Mouse (Mus musculus) CH12.LX (cell line): Measurements from ENCODE around the gene Ptges. TPM values are rescaled to one million over a fixed set of nuclear protein-coding genes. Genes with fewer than 3 reads are reported as not detected.

ENCODE experiments used
- DNase-seq: peaks from one replicate; pipeline ENCODE4 v3.0.0-alpha.2; 2013; ENCODE audit errors: extremely low read depth
- H3K27ac ChIP-seq: 2 replicates; pipeline ENCODE4 v1.5.1; 2012; ENCODE audit warnings: low read depth, mild to moderate bottlenecking, control low read depth, moderate library complexity; ENCODE audit not compliant: insufficient read depth
- H3K27me3 ChIP-seq: replicated peaks from 2 replicates; pipeline ENCODE3; 2012; ENCODE audit warnings: inconsistent platforms
- H3K36me3 ChIP-seq, 2 experiments: replicated peaks in 1 of 2; 2 replicates each; pipeline versions ENCODE3 to v1.6.1; 2012; ENCODE audit warnings: inconsistent platforms in 1 of 2, low read length in 1 of 2, mild to moderate bottlenecking in 1 of 2, mixed read lengths in 1 of 2, moderate library complexity in 1 of 2; ENCODE audit not compliant: control insufficient read depth in 1 of 2, insufficient read depth in 1 of 2
- H3K4me1 ChIP-seq, 2 experiments: 2 replicates each; pipeline ENCODE4 v1.6.1; 2012; ENCODE audit warnings: inconsistent platforms in 1 of 2, moderate library complexity in 1 of 2; ENCODE audit not compliant: insufficient read depth in 2 of 2, control insufficient read depth in 1 of 2
- H3K4me2 ChIP-seq: 2 replicates; pipeline ENCODE4 v1.6.1; 2012; ENCODE audit warnings: low read depth, mild to moderate bottlenecking, control low read depth; ENCODE audit not compliant: poor library complexity, insufficient read depth, severe bottlenecking
- H3K4me3 ChIP-seq, 3 experiments: fragments of 150-350 bp in 1 of 3; sonication (generic) in 1 of 3; replicated peaks in 1 of 3; 2 replicates each; pipeline versions ENCODE3 to v1.5.1; 2011 to 2012; ENCODE audit warnings: low read depth in 2 of 3, low read length in 2 of 3, mild to moderate bottlenecking in 2 of 3, moderate library complexity in 2 of 3, control low read depth in 1 of 3, improper control_type of control experiment in 1 of 3, inconsistent platforms in 1 of 3, mixed read lengths in 1 of 3; ENCODE audit not compliant: poor library complexity in 1 of 3
- H3K79me2 ChIP-seq: replicated peaks from 2 replicates; pipeline ENCODE4 v1.6.1; 2012; ENCODE audit warnings: mild to moderate bottlenecking, moderate library complexity; ENCODE audit not compliant: control insufficient read depth, poor library complexity, insufficient read depth, severe bottlenecking; ENCODE audit errors: extremely low read depth
- H3K9ac ChIP-seq: 2 replicates; pipeline ENCODE4 v1.6.1; 2012; ENCODE audit warnings: low read depth, mild to moderate bottlenecking, control low read depth, moderate library complexity; ENCODE audit not compliant: insufficient read depth
- H3K9me3 ChIP-seq: replicated peaks from 2 replicates; pipeline ENCODE3; 2012; ENCODE audit warnings: low read length, inconsistent platforms, mixed read lengths
- BHLHE40 ChIP-seq: IDR thresholded peaks from 2 replicates; pipeline ENCODE4 v1.6.1; 2011; ENCODE audit warnings: mild to moderate bottlenecking, low read depth, low read length, improper control_type of control experiment
- CHD1 ChIP-seq: IDR thresholded peaks from 2 replicates; pipeline ENCODE4 v1.6.1; 2012; ENCODE audit warnings: low read depth, low read length, improper control_type of control experiment, inconsistent platforms
- CHD2 ChIP-seq: IDR thresholded peaks from 2 replicates; pipeline ENCODE4 v1.6.1; 2011; ENCODE audit warnings: low read length, improper control_type of control experiment
- CTCF ChIP-seq, 2 experiments: IDR thresholded peaks in 1 of 2; conservative IDR thresholded peaks in 1 of 2; 2 replicates each; pipeline ENCODE4 v1.5.1; 2011 to 2012; ENCODE audit warnings: low read depth in 2 of 2, low read length in 2 of 2, improper control_type of control experiment in 1 of 2, inconsistent platforms in 1 of 2, mild to moderate bottlenecking in 1 of 2, moderate library complexity in 1 of 2
- E2F4 ChIP-seq: IDR thresholded peaks from 2 replicates; pipeline ENCODE4 v1.6.1; 2011; ENCODE audit warnings: low read depth, low read length, improper control_type of control experiment; ENCODE audit not compliant: insufficient replicate concordance
- ETS1 ChIP-seq: conservative IDR thresholded peaks from 2 replicates; pipeline ENCODE4 v1.6.1; 2012; ENCODE audit warnings: low read depth, mild to moderate bottlenecking, inconsistent platforms, low read length, improper control_type of control experiment, moderate library complexity
- GABPA ChIP-seq: IDR thresholded peaks from 2 replicates; pipeline ENCODE4 v1.6.1; 2012; ENCODE audit warnings: low read depth, low read length, improper control_type of control experiment, inconsistent platforms; ENCODE audit not compliant: insufficient replicate concordance
- HCFC1 ChIP-seq: IDR thresholded peaks from 2 replicates; pipeline ENCODE4 v1.6.1; 2012; ENCODE audit warnings: low read depth, mild to moderate bottlenecking, inconsistent platforms, low read length, improper control_type of control experiment
- JUN ChIP-seq: IDR thresholded peaks from 2 replicates; pipeline ENCODE4 v1.6.1; 2011; ENCODE audit warnings: low read depth, mild to moderate bottlenecking, low read length, improper control_type of control experiment, moderate library complexity; ENCODE audit not compliant: insufficient read depth
- KAT2A ChIP-seq: IDR thresholded peaks from 2 replicates; pipeline ENCODE4 v1.6.1; 2012; ENCODE audit warnings: low read length, improper control_type of control experiment, inconsistent platforms; ENCODE audit not compliant: insufficient replicate concordance
- MAFK ChIP-seq: IDR thresholded peaks from 2 replicates; pipeline ENCODE4 v1.6.1; 2011; ENCODE audit warnings: low read length, improper control_type of control experiment; ENCODE audit not compliant: insufficient replicate concordance
- MAZ ChIP-seq: IDR thresholded peaks from 2 replicates; pipeline ENCODE4 v1.6.1; 2012; ENCODE audit warnings: low read depth, mild to moderate bottlenecking, inconsistent platforms, low read length, improper control_type of control experiment, moderate library complexity
- MXI1 ChIP-seq: IDR thresholded peaks from 2 replicates; pipeline ENCODE4 v1.6.1; 2011; ENCODE audit warnings: mild to moderate bottlenecking, low read depth, low read length, improper control_type of control experiment
- NRF1 ChIP-seq: IDR thresholded peaks from 2 replicates; pipeline ENCODE4 v1.6.1; 2014; ENCODE audit warnings: low read depth, mild to moderate bottlenecking, inconsistent platforms, low read length, improper control_type of control experiment, moderate library complexity
- POLR2AphosphoS2 ChIP-seq: IDR thresholded peaks from 2 replicates; pipeline ENCODE4 v1.6.1; 2011; ENCODE audit warnings: low read depth, low read length, improper control_type of control experiment
- RAD21 ChIP-seq: IDR thresholded peaks from 2 replicates; pipeline ENCODE4 v1.6.1; 2011; ENCODE audit warnings: low read depth, mild to moderate bottlenecking, low read length, improper control_type of control experiment, moderate library complexity
- RCOR1 ChIP-seq: conservative IDR thresholded peaks from 2 replicates; pipeline ENCODE4 v1.6.1; 2012; ENCODE audit warnings: low read depth, mild to moderate bottlenecking, inconsistent platforms, low read length, improper control_type of control experiment
- SIN3A ChIP-seq: IDR thresholded peaks from 2 replicates; pipeline ENCODE4 v1.6.1; 2012; ENCODE audit warnings: low read length, improper control_type of control experiment, inconsistent platforms
- SMC3 ChIP-seq: IDR thresholded peaks from 2 replicates; pipeline ENCODE4 v1.6.1; 2011; ENCODE audit warnings: low read depth, low read length, improper control_type of control experiment
- TBP ChIP-seq: conservative IDR thresholded peaks from 2 replicates; pipeline ENCODE4 v1.6.1; 2011; ENCODE audit warnings: low read depth, low read length, improper control_type of control experiment
- TCF12 ChIP-seq: IDR thresholded peaks from 2 replicates; pipeline ENCODE4 v1.6.1; 2014; ENCODE audit warnings: low read depth, mild to moderate bottlenecking, inconsistent platforms, low read length, improper control_type of control experiment
- USF1 ChIP-seq: IDR thresholded peaks from 2 replicates; pipeline ENCODE4 v1.6.1; 2014; ENCODE audit warnings: low read depth, mild to moderate bottlenecking, inconsistent platforms, low read length, improper control_type of control experiment
- ZMIZ1 ChIP-seq: IDR thresholded peaks from 2 replicates; pipeline ENCODE4 v1.6.1; 2012; ENCODE audit warnings: low read depth, mild to moderate bottlenecking, inconsistent platforms, low read length, improper control_type of control experiment
- ZNF384 ChIP-seq: IDR thresholded peaks from 2 replicates; pipeline ENCODE4 v1.6.1; 2012; ENCODE audit warnings: low read depth, low read length, improper control_type of control experiment, inconsistent platforms
- dilution Hi-C: fragments of 300-500 bp; cut with MboI; formaldehyde crosslinking; loops from 2 replicates; pipeline ENCODE4 v1.14.3; 2020; ENCODE audit warnings: low sequenced_read_pairs; ENCODE audit not compliant: extremely low pct_unique_long_range_greater_than_20kb, extremely low pct_ligation_motif_present
- in situ Hi-C: fragments of 300-500 bp; cut with MboI; formaldehyde crosslinking; loops from 3 replicates; pipeline ENCODE4 v1.14.3; 2019; ENCODE audit warnings: low sequenced_read_pairs, low pct_ligation_motif_present, low pct_unique_long_range_greater_than_20kb, mixed read lengths
- polyA plus RNA-seq: library from polyadenylated mRNA; unstranded; fragments of >175 nt; gene quantifications from 2 replicates; pipeline ENCODE4 v1.2.1, GENCODE M21; 2012; ENCODE audit warnings: low read depth; ENCODE audit not compliant: insufficient read length
- total RNA-seq, 2 experiments: library from RNA; depleted of rRNA; stranded (reverse); fragments of 300-350 nt in 1 of 2; fragments of >200 nt in 1 of 2; gene quantifications; 2 replicates each; pipeline ENCODE4 v1.2.3; 2012 to 2014

Gene Ptges
- total and polyA plus RNA-seq, 3 experiments: 0.04 to 0.09 TPM; not detected in 1

GRCm38 (mm10) chr2:30905906-30906305 lies 23.8 kb downstream of the Ptges start:
- dilution Hi-C loops (no loop called here), in situ Hi-C loops (no loop called here)
- DNase-seq: no peak
- no peaks in the 10 kb centered on the region for H3K36me3 ChIP-seq
- H3K4me2 ChIP-seq: no peak overlapping the region
- no peak overlapping the region for H3K4me3 ChIP-seq
- H3K9me3 ChIP-seq: no peaks in the 10 kb centered on the region
- TF ChIP-seq MAFK (no peak), RAD21 (no peak), HCFC1 (no peak), TCF12 (no peak), ZNF384 (no peak), CHD1 (no peak), USF1 (no peak), POLR2AphosphoS2 (no peak), CTCF (conservative IDR thresholded peaks at IDR 0.05 in 1 of 2, IDR thresholded peaks at IDR 0.05 in 1 of 2; ENCODE audit: low read depth in 2 of 2, low read length in 2 of 2) (no peak), MXI1 (no peak), TBP (no peak), MAZ (no peak), SIN3A (no peak), E2F4 (no peak), GABPA (no peak), JUN (no peak), ZMIZ1 (no peak), NRF1 (no peak), BHLHE40 (no peak), ETS1 (no peak)
- no peaks in the 10 kb centered on the region for H3K79me2 ChIP-seq
- no peak overlapping the region for H3K9ac ChIP-seq
- H3K27me3 ChIP-seq: peaks cover 41% of the 10 kb centered on the region
- H3K4me1 ChIP-seq: no peaks in the 10 kb centered on the region; a peak in 1 of 4 replicates
- H3K27ac ChIP-seq: no peak overlapping the region

DNA sequence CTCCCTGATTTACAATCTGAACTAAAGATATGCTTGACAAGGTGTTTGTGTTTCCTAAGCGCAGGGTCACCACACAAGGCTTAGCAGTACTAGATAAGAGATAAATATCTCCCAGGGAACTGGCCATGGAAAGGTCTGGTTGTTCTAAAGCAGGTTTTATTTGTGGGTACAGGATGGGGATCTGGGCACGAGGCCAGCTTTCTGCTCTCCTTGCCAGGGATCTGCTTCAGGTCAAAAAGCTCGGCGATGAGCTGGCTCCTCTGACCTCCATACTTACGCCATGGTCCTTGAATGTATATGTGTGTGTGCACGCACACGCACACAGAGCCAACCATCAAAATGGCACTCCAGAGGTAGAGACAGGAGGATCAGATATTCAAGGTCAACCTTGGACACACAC lies 24.7 kb downstream of the Ptges start:
- Histone ChIP-seq H3K4me3 (no peak overlapping the region), H3K4me2 (no peak overlapping the region), H3K9me3 (no peaks in the 10 kb centered on the region), H3K9ac (no peak overlapping the region), H3K27me3 (peaks cover 46% of the 10 kb centered on the region), H3K4me1 (no peaks in the 10 kb centered on the region; a peak in 1 of 4 replicates), H3K27ac (no peak overlapping the region), H3K36me3 (no peaks in the 10 kb centered on the region), H3K79me2 (no peaks in the 10 kb centered on the region)
- dilution Hi-C loops (no loop called here), in situ Hi-C loops (no loop called here)
- TF ChIP-seq SMC3: no peak
- TF ChIP-seq GABPA: no peak
- no peak for TF ChIP-seq CHD2
- TF ChIP-seq RCOR1: no peak
- TF ChIP-seq KAT2A: no peak
- TF ChIP-seq E2F4: no peak
- DNase-seq: no peak
